Mouse (Mus musculus): Measurements from ENCODE around the gene Nxph1.

DNA sequence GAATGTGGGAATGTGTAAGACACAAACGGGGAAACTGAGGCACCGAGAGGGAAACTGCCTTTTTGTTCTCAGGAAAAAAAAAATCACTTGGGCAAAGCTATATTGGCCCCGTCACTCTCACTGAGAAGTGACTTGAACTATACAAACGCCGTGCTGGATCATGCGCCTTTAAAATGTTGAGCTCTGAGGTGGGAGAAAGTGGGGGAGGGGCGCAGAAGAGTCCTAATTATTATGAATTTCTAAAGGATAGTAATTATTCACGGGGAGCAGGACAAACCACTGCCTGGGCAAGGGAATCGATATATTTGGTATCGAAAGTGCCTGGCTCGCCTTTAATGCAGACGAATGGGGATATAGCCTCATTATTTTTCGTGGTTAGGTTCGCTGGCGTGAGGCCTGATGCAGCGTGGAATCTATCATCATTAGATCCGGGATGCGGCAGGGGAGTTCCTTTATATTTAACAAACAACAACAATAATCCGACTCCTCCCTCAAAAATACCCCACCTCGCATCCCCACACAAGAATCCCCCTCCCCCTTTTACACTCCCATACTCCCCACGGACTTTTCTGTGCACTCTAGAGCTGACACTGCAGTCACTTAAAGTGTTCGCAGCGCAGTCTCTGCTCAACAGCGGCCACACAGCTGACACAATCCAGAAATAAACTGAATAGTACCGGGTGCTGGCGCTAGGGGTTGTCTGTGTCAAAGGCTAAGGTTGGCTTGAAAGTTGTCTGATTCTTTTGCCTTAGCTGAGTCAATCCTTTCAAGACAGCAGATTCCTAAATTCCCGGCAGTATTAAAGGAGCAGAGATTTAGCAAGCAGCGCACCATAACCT is 10.1 kb downstream of the Nxph1 start:
- TF ChIP-seq POLR2A (IDR thresholded peaks at IDR 0.05; ENCODE audit: borderline replicate concordance, control insufficient read depth, low read depth, low read length) (no peak), CTCF (IDR thresholded peaks at IDR 0.05; ENCODE audit: control insufficient read depth, insufficient read depth, low read length) (no peak)
